ENCODE assay signal across 30 mouse cellular contexts in genomic region chr19:38187345-38187680, GRCm38 (mm10). TPM values are rescaled to one million over a fixed set of nuclear protein-coding genes. Genes with fewer than 3 reads are reported as not detected.
DNase-seq lines count a peak whose midpoint lies in the region; ATAC-seq and TF ChIP-seq lines count a peak whose summit lies in the region.
"Had no signal": no experiment of that assay in that cellular context is flagged by ENCODE, and none has a peak within 500 bp of the region (broad histone marks: within the 10 kb centered on the region; RNA-seq: fewer than 3 reads in every experiment).

No protein-coding gene starts in this region.

- H3K27me3 ChIP-seq in liver, adult 2 months (ENCODE audit: control insufficient read depth, insufficient read depth, low read length) = no peaks in the 10 kb centered on the region
- no peaks in the 10 kb centered on the region for H3K27me3 ChIP-seq in liver, embryonic 11.5 days (replicated peaks; ENCODE audit: control insufficient read depth, insufficient read depth, low read length)
- no peaks in the 10 kb centered on the region for H3K27me3 ChIP-seq in forebrain, postnatal 0 days (ENCODE audit: insufficient read depth, low read length)
- no peaks in the 10 kb centered on the region for H3K27me3 ChIP-seq in intestine, postnatal 0 days (replicated peaks; ENCODE audit: control insufficient read depth, insufficient read depth, low read length)
- H3K27me3 ChIP-seq: embryonic facial prominence, embryonic 15.5 days; hindbrain, embryonic 15.5 days; intestine, embryonic 15.5 days; limb, embryonic 15.5 days had no signal

- no peak for TF ChIP-seq CTCF in liver, adult 2 months (IDR thresholded peaks at IDR 0.05; ENCODE audit: low read depth, low read length)
- TF ChIP-seq CTCF in forebrain, postnatal 0 days (IDR thresholded peaks at IDR 0.05; ENCODE audit: low read depth) = no peak
- TF ChIP-seq CTCF in intestine, postnatal 0 days (IDR thresholded peaks at IDR 0.05; ENCODE audit: low read depth) = no peak

- WGBS in liver, adult 2 months = 19% methylated on average over 2 of the region's 2 CpGs
- WGBS in liver, embryonic 11.5 days = 85% methylated on average over 2 of the region's 2 CpGs
- WGBS in forebrain, postnatal 0 days = 44% methylated on average over 2 of the region's 2 CpGs
- WGBS in intestine, postnatal 0 days = 88% methylated on average over 2 of the region's 2 CpGs

- H3K27ac ChIP-seq in liver, adult 2 months (replicated peaks; ENCODE audit: insufficient read depth, low read depth, low read length) = no peak overlapping the region
- no peak overlapping the region for H3K27ac ChIP-seq in liver, embryonic 11.5 days (ENCODE audit: low read depth, low read length)
- H3K27ac ChIP-seq in forebrain, postnatal 0 days (ENCODE audit: low read depth, low read length) = no peak overlapping the region
- no peak overlapping the region for H3K27ac ChIP-seq in intestine, postnatal 0 days (ENCODE audit: low read depth, low read length)
- H3K27ac ChIP-seq: embryonic facial prominence, embryonic 15.5 days; heart, embryonic 10.5 days; hindbrain, embryonic 15.5 days; intestine, embryonic 15.5 days; limb, embryonic 15.5 days; stomach, postnatal 0 days had no signal

- no peak for TF ChIP-seq POLR2A in liver, adult 2 months (IDR thresholded peaks at IDR 0.05; ENCODE audit: extremely low read depth, insufficient read depth, low read length)

- no peaks in the 10 kb centered on the region; the same call in 1 of the 2 replicates for H3K79me2 ChIP-seq in liver, adult 2 months (ENCODE audit: control insufficient read depth, insufficient read depth, low read length)

- no peak overlapping the region for H3K9ac ChIP-seq in liver, adult 2 months (ENCODE audit: low read depth, low read length)
- H3K9ac ChIP-seq in liver, embryonic 11.5 days (ENCODE audit: low read depth, low read length) = no peak overlapping the region
- H3K9ac ChIP-seq in forebrain, postnatal 0 days = no peak overlapping the region
- H3K9ac ChIP-seq in intestine, postnatal 0 days (ENCODE audit: low read depth, low read length) = no peak overlapping the region
- H3K9ac ChIP-seq: embryonic facial prominence, embryonic 15.5 days; hindbrain, embryonic 15.5 days; intestine, embryonic 15.5 days; limb, embryonic 15.5 days had no signal

- DNase-seq in cerebellum, adult 9-10 months = peak; percentile 15
- no peak for DNase-seq in cerebellum, adult 11-12 months
- DNase-seq in frontal cortex, postnatal 25 days (ENCODE audit: low spot score in 2 of 2) = no peak
- DNase-seq in liver, adult 2 months (ENCODE audit: extremely low read depth, low read depth, low spot score) = peak; percentile 71
- no peak for DNase-seq in liver, embryonic 11.5 days (ENCODE audit: low spot score)
- peak; percentile 58 for DNase-seq in forebrain, postnatal 0 days
- DNase-seq: adrenal gland, postnatal 10 days; cerebellum, adult 18-20 months; heart, postnatal 4 days; kidney, adult 9 months; kidney, postnatal 14 days; lung, postnatal 4 days; right cerebral cortex, postnatal 14 days had no signal

- no peak overlapping the region for H3K4me3 ChIP-seq in liver, adult 2 months (ENCODE audit: insufficient read depth, low read depth, low read length)
- no peak overlapping the region for H3K4me3 ChIP-seq in liver, embryonic 11.5 days (ENCODE audit: low read depth, low read length)
- no peak overlapping the region for H3K4me3 ChIP-seq in forebrain, postnatal 0 days (ENCODE audit: low read depth, low read length)
- H3K4me3 ChIP-seq in intestine, postnatal 0 days (ENCODE audit: low read depth, low read length) = no peak overlapping the region
- H3K4me3 ChIP-seq: embryonic facial prominence, embryonic 15.5 days; heart, embryonic 10.5 days; hindbrain, embryonic 15.5 days; intestine, embryonic 15.5 days; limb, embryonic 15.5 days had no signal

- no peak overlapping the region for H3K4me2 ChIP-seq in liver, embryonic 11.5 days
- no peak overlapping the region for H3K4me2 ChIP-seq in forebrain, postnatal 0 days (ENCODE audit: low read depth)
- H3K4me2 ChIP-seq in intestine, postnatal 0 days (replicated peaks; ENCODE audit: low read depth) = no peak overlapping the region
- H3K4me2 ChIP-seq: embryonic facial prominence, embryonic 15.5 days; hindbrain, embryonic 15.5 days; intestine, embryonic 15.5 days; limb, embryonic 15.5 days had no signal

- peaks cover 8% of the 10 kb centered on the region for H3K36me3 ChIP-seq in liver, adult 2 months (ENCODE audit: control insufficient read depth, insufficient read depth, low read length)
- peaks cover 7% of the 10 kb centered on the region; the same call in 1 of the 2 replicates for H3K36me3 ChIP-seq in liver, embryonic 11.5 days (ENCODE audit: control insufficient read depth, insufficient read depth, low read length)
- peaks cover 11% of the 10 kb centered on the region for H3K36me3 ChIP-seq in forebrain, postnatal 0 days (ENCODE audit: insufficient read depth)
- peaks cover 21% of the 10 kb centered on the region for H3K36me3 ChIP-seq in intestine, postnatal 0 days (ENCODE audit: control insufficient read depth, insufficient read depth)

- no peaks in the 10 kb centered on the region for H3K9me3 ChIP-seq in liver, embryonic 11.5 days (ENCODE audit: control insufficient read depth, low read length)
- H3K9me3 ChIP-seq in forebrain, postnatal 0 days (ENCODE audit: low read length) = no peaks in the 10 kb centered on the region
- H3K9me3 ChIP-seq in intestine, postnatal 0 days (ENCODE audit: control insufficient read depth) = no peaks in the 10 kb centered on the region
- H3K9me3 ChIP-seq: embryonic facial prominence, embryonic 15.5 days; heart, embryonic 10.5 days; hindbrain, embryonic 15.5 days; intestine, embryonic 15.5 days; limb, embryonic 15.5 days had no signal

- peak; percentile 89 for ATAC-seq in frontal cortex, adult (ENCODE audit: low TSS enrichment)
- ATAC-seq in liver, embryonic 11.5 days (replicated peaks; ENCODE audit: low FRiP score) = no peak
- ATAC-seq in forebrain, postnatal 0 days = peak; percentile 93
- no peak for ATAC-seq in intestine, postnatal 0 days
- ATAC-seq: activated CD4-positive, CD25-positive, alpha-beta regulatory T cell, adult 4 months; intestine, embryonic 15.5 days had no signal

- peaks cover 14% of the 10 kb centered on the region for H3K4me1 ChIP-seq in liver, adult 2 months (ENCODE audit: control insufficient read depth, insufficient read depth, low read length)
- no peaks in the 10 kb centered on the region for H3K4me1 ChIP-seq in liver, embryonic 11.5 days (replicated peaks; ENCODE audit: control insufficient read depth, insufficient read depth, low read length)
- H3K4me1 ChIP-seq in forebrain, postnatal 0 days (ENCODE audit: insufficient read depth) = no peaks in the 10 kb centered on the region
- H3K4me1 ChIP-seq in intestine, postnatal 0 days (replicated peaks; ENCODE audit: control insufficient read depth, insufficient read depth, low read length) = no peaks in the 10 kb centered on the region
- H3K4me1 ChIP-seq: embryonic facial prominence, embryonic 15.5 days; heart, embryonic 10.5 days; hindbrain, embryonic 15.5 days; intestine, embryonic 15.5 days had no signal

RNA-seq across cellular contexts. Expression of gene Fra10ac1, which starts 36.6 kb away (rescaled TPM):
- total RNA-seq in liver, adult 2 months (2014; rRNA removed) = 8.2 and 11.9 TPM in 2 replicates
- 4.2 TPM in 2 replicates for polyA plus RNA-seq in liver, adult 2 months (2012; rRNA removed)
- 35.0 and 35.9 TPM in 2 replicates for polyA plus RNA-seq in liver, embryonic 11.5 days (2014; fragmentation: Nextera tagmentation; extraction: Ambion mirVana)
- 10.6 and 13.0 TPM in 2 replicates for total RNA-seq in forebrain, postnatal 0 days (2014; rRNA removed)
- 32.6 and 36.1 TPM in 2 replicates for polyA plus RNA-seq in forebrain, postnatal 0 days (2015; fragmentation: Nextera tagmentation; extraction: Ambion mirVana)
- polyA plus RNA-seq in intestine, postnatal 0 days (2015; fragmentation: Nextera tagmentation; extraction: Ambion mirVana) = 18.1 and 19.0 TPM in 2 replicates

RNA-seq across cellular contexts. Expression of gene Pde6c, which starts 54.7 kb away (rescaled TPM):
- total RNA-seq in liver, adult 2 months (2014; rRNA removed) = 1.0 and 2.1 TPM in 2 replicates
- 0.09 TPM in 1 of 2 replicates, not detected in the other for polyA plus RNA-seq in liver, adult 2 months (2012; rRNA removed)
- polyA plus RNA-seq in liver, embryonic 11.5 days (2014; fragmentation: Nextera tagmentation; extraction: Ambion mirVana) = 2.4 and 4.0 TPM in 2 replicates
- 0.08 TPM in 1 of 2 replicates, not detected in the other for total RNA-seq in forebrain, postnatal 0 days (2014; rRNA removed)
- 0.11 TPM in 1 of 2 replicates, not detected in the other for polyA plus RNA-seq in forebrain, postnatal 0 days (2015; fragmentation: Nextera tagmentation; extraction: Ambion mirVana)
- 0.25 and 0.60 TPM in 2 replicates for polyA plus RNA-seq in intestine, postnatal 0 days (2015; fragmentation: Nextera tagmentation; extraction: Ambion mirVana)
- total RNA-seq: common myeloid progenitor, adult 5-6 weeks; gastrocnemius, adult 8-10 months; heart, postnatal 4 days; monocyte, adult 5-6 weeks; neutrophil, adult 5-6 weeks had no signal
- polyA plus RNA-seq: activated CD4-positive, CD25-positive, alpha-beta regulatory T cell, adult 4 months; embryonic facial prominence, embryonic 15.5 days; gonadal fat pad, adult 2 months; heart, embryonic 16.5 days; limb, embryonic 15.5 days; lung, embryonic 16.5 days; thymus, postnatal 0 days had no signal

Comparison
In these comparisons a context has a peak if more than half of its experiments do, and no peak if none do; other contexts are left out.
1. DNase-seq: peak in cerebellum, adult 9-10 months (single experiment), liver, adult 2 months (single experiment) and forebrain, postnatal 0 days (single experiment); none in cerebellum, adult 11-12 months (single experiment), frontal cortex, postnatal 25 days (0 of 2) and liver, embryonic 11.5 days (single experiment).
2. ATAC-seq: peak in frontal cortex, adult (single experiment) and forebrain, postnatal 0 days (single experiment); none in liver, embryonic 11.5 days (single experiment) and intestine, postnatal 0 days (single experiment).